Mouse (Mus musculus) limb, embryonic 14.5 days (tissue): ENCODE measurements around the gene 4930562C15Rik. TPM values are rescaled to one million over a fixed set of nuclear protein-coding genes. Genes with fewer than 3 reads are reported as not detected.

Experiments used
- ATAC-seq: fragments of 200-750 bp; cut with Nextera tagmentation; 2 replicates; pipeline ENCODE4 v1.8.0; 2017; ENCODE audit warnings: low read depth, moderate number of reproducible peaks, moderate TSS enrichment; ENCODE audit not compliant: low FRiP score
- DNase-seq: peaks from one replicate; pipeline ENCODE4 v3.0.0-alpha.2; 2015; ENCODE audit warnings: low spot score
- H3K27ac ChIP-seq: fragments of 300-500 bp; sonication (generic); replicated peaks from 2 replicates; pipeline ENCODE4 v1.5.1; 2014; ENCODE audit warnings: low read depth, mild to moderate bottlenecking, low read length, moderate library complexity, mixed read lengths
- H3K27me3 ChIP-seq: fragments of 300-500 bp; sonication (generic); 2 replicates; pipeline ENCODE4 v1.6.1; 2014; ENCODE audit warnings: low read length, mixed read lengths; ENCODE audit not compliant: control insufficient read depth, insufficient read depth
- H3K36me3 ChIP-seq: fragments of 300-500 bp; sonication (generic); 2 replicates; pipeline ENCODE4 v1.6.1; 2014; ENCODE audit warnings: mild to moderate bottlenecking, low read length, moderate library complexity, mixed read lengths; ENCODE audit not compliant: control insufficient read depth, insufficient read depth
- H3K4me1 ChIP-seq: fragments of 300-500 bp; sonication (generic); 2 replicates; pipeline ENCODE4 v1.6.1; 2014; ENCODE audit warnings: antibody characterized with exemption, low read length, mixed read lengths; ENCODE audit not compliant: control insufficient read depth, insufficient read depth
- H3K4me2 ChIP-seq: fragments of 300-500 bp; sonication (generic); replicated peaks from 2 replicates; pipeline ENCODE4 v1.6.1; 2014; ENCODE audit warnings: low read depth, mild to moderate bottlenecking, low read length, moderate library complexity; ENCODE audit not compliant: severe bottlenecking
- H3K4me3 ChIP-seq: fragments of 300-500 bp; sonication (generic); replicated peaks from 2 replicates; pipeline ENCODE4 v1.5.1; 2014; ENCODE audit warnings: low read length
- H3K9ac ChIP-seq: fragments of 300-500 bp; sonication (generic); 2 replicates; pipeline ENCODE4 v1.6.1; 2014; ENCODE audit warnings: mild to moderate bottlenecking, low read depth, low read length, moderate library complexity; ENCODE audit not compliant: severe bottlenecking
- H3K9me3 ChIP-seq: fragments of 300-500 bp; sonication (generic); 2 replicates; pipeline ENCODE4 v1.6.1; 2016; ENCODE audit warnings: low read length; ENCODE audit not compliant: control insufficient read depth
- POLR2A ChIP-seq: fragments of 200-500 bp; IDR thresholded peaks from 2 replicates; pipeline ENCODE4 v1.8.0; 2012; ENCODE audit warnings: inconsistent platforms, mild to moderate bottlenecking, moderate library complexity, borderline replicate concordance; ENCODE audit not compliant: insufficient read depth, insufficient read length; ENCODE audit errors: extremely low read depth
- WGBS: fragments of 180-500 bp; shearing (Covaris S2); extraction: QIAGEN DNeasy Blood & Tissue Kit; methylation state at CpG from one replicate; pipeline ENCODE4 v1.1.7; 2014; 5-methylcytosine and 5-hydroxymethylcytosine counted together
- polyA plus RNA-seq, 2 experiments: library from polyadenylated mRNA; depleted of rRNA in 1 of 2; stranded (reverse) in 1 of 2; unstranded in 1 of 2; fragments of >200 nt; fragmentation: Nextera tagmentation in 1 of 2; extraction: Ambion mirVana in 1 of 2; gene quantifications; 2 replicates each; pipeline versions ENCODE4 v1.2.1 to v1.2.3; 2012 to 2014

Gene 4930562C15Rik
- polyA plus RNA-seq, 2 experiments, result 0.37 TPM; not detected in 1

GRCm38 (mm10) chr16:4907386-4907785, 72.2 kb downstream of the 4930562C15Rik start:
- TF ChIP-seq POLR2A, result no peak
- Histone ChIP-seq H3K4me3 (no peak overlapping the region), H3K4me2 (no peak overlapping the region), H3K27me3 (no peaks in the 10 kb centered on the region), H3K36me3 (peaks cover 41% of the 10 kb centered on the region), H3K9me3 (no peaks in the 10 kb centered on the region), H3K27ac (no peak overlapping the region), H3K9ac (no peak overlapping the region), H3K4me1 (no peaks in the 10 kb centered on the region)
- no peak for ATAC-seq
- DNase-seq, result no peak
- 62% methylated on average over 2 of the region's 2 CpGs for WGBS

GRCm38 (mm10) chr16:4907972-4908371, 72.8 kb downstream of the 4930562C15Rik start:
- Histone ChIP-seq H3K4me1 (no peaks in the 10 kb centered on the region), H3K9ac (no peak overlapping the region), H3K4me3 (no peak overlapping the region), H3K9me3 (no peaks in the 10 kb centered on the region), H3K4me2 (no peak overlapping the region), H3K36me3 (peaks cover 47% of the 10 kb centered on the region), H3K27me3 (no peaks in the 10 kb centered on the region), H3K27ac (no peak overlapping the region)
- TF ChIP-seq POLR2A, result no peak
- 63% methylated on average over 5 of the region's 5 CpGs for WGBS
- ATAC-seq (no peak), DNase-seq (no peak)

- no peak overlapping the region for H3K27ac ChIP-seq
These were observed 74.5 kb downstream of the 4930562C15Rik start for GRCm38 (mm10) chr16:4909745-4910144.

DNA sequence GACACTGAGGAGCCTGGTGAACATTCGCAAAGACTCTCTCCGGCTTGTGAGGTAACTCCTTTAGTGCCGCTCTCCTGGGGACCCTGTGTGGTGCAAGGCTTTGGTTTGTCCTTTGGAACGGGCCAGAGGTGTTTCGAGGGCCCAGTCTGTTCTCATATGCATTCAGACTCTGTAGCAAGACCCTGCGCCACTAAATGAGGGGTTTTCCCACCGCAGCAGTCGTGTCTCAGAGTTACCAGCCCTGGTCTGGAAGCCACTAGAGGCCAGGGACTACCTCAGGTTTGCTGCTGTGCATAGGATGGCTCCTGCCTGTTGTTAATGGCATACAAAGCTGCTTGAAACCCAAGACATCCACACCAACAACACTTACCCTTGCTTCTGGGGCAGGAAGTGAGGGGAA, 75.5 kb downstream of the 4930562C15Rik start:
- H3K9ac ChIP-seq, result no peak overlapping the region
- no peak overlapping the region for H3K4me2 ChIP-seq
- peaks cover 69% of the 10 kb centered on the region for H3K36me3 ChIP-seq
- WGBS, result 97% methylated on average over 8 of the region's 8 CpGs
- ATAC-seq (no peak), DNase-seq (no peak)
- H3K9me3 ChIP-seq, result no peaks in the 10 kb centered on the region
- TF ChIP-seq POLR2A, result no peak
- H3K4me3 ChIP-seq, result no peak overlapping the region
- no peaks in the 10 kb centered on the region for H3K27me3 ChIP-seq
- H3K4me1 ChIP-seq, result no peaks in the 10 kb centered on the region
- no peak overlapping the region for H3K27ac ChIP-seq

More at GRCm38 (mm10) chr16:4909745-4910144, 74.5 kb downstream of the 4930562C15Rik start:
- H3K4me2 ChIP-seq, result no peak overlapping the region
- H3K4me1 ChIP-seq, result no peaks in the 10 kb centered on the region
- ATAC-seq (no peak), DNase-seq (no peak)
- no peak overlapping the region for H3K9ac ChIP-seq
- H3K36me3 ChIP-seq, result peaks cover 61% of the 10 kb centered on the region
- H3K27me3 ChIP-seq, result no peaks in the 10 kb centered on the region
- no peak for TF ChIP-seq POLR2A
- H3K9me3 ChIP-seq, result no peaks in the 10 kb centered on the region
- WGBS, result 95% methylated on average over 2 of the region's 2 CpGs
- H3K4me3 ChIP-seq, result no peak overlapping the region

GRCm38 (mm10) chr16:4912074-4912648, 76.9 kb downstream of the 4930562C15Rik start:
- 76% methylated on average over 10 of the region's 10 CpGs for WGBS
- H3K36me3 ChIP-seq, result peaks cover 81% of the 10 kb centered on the region
- ATAC-seq, result no peak
- H3K27me3 ChIP-seq, result no peaks in the 10 kb centered on the region
- H3K4me1 ChIP-seq, result no peaks in the 10 kb centered on the region
- no peak overlapping the region for H3K4me2 ChIP-seq
- H3K27ac ChIP-seq, result no peak overlapping the region
- no peak overlapping the region for H3K9ac ChIP-seq
- H3K9me3 ChIP-seq, result no peaks in the 10 kb centered on the region
- no peak overlapping the region for H3K4me3 ChIP-seq
- no peak for DNase-seq
- no peak for TF ChIP-seq POLR2A
